ENCODE assay signal across 8 mouse cellular contexts in the genomic region with DNA sequence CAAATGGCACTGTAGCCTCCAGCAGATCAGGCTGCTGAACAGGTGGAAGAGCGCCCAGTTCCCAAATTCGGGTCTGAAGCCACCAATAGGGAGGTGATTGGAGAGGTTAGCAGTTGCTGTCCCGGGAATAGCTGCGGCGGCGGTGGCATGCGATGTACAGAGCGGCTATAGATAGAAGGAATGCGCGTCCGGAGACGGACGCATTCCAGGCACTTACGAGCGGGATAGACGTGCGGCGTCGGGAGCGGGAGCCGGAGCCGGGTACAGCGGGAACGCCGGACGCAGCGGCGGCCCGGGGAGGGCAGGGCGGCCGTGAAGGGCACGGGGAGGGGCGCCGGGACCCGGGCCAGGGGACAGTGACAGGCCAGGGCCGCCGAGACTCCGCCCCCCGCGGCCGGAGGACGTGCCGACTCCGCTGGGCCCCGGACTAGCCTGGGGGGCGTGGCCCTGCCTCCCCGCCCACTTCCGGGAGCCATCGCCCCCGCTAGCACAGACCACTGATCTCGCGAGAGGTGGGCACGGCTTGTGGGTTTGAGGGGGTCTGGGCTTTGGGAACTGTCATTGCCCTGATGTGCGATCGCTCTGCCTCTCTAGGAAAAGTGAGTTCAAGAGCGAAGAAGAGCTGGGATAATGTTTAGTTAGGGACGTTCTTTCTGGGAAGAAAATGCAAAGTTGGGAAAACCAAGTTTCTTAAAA. TPM values are rescaled to one million over a fixed set of nuclear protein-coding genes. Genes with fewer than 3 reads are reported as not detected.
A peak's percentile ranks its signal among the peaks of the same experiment; 100 is the strongest.
DNase-seq lines count a peak whose midpoint lies in the region; ATAC-seq lines count a peak whose summit lies in the region.

A gene (minus strand): TSS at position 356 of the 696 bp plus-strand sequence.

- peak; percentile 87 for DNase-seq in CD4-positive helper T cell, adult 2 months (ENCODE audit: low read depth, low spot score)
- peak; percentile 82 for DNase-seq in brain, embryonic 18.5 days (ENCODE audit: low read depth, low spot score)
- DNase-seq in kidney, postnatal 10 days: peak; percentile 98
- DNase-seq in natural killer cell, adult 2 months (ENCODE audit: low spot score in 2 of 2): peak; percentile 91 to 92

- H3K27me3 ChIP-seq in heart, embryonic 13.5 days (replicated peaks): no peaks in the 10 kb centered on the region
- no peaks in the 10 kb centered on the region for H3K27me3 ChIP-seq in liver, embryonic 12.5 days (replicated peaks)
- H3K27me3 ChIP-seq in stomach, embryonic 15.5 days (replicated peaks): no peaks in the 10 kb centered on the region

- H3K27ac ChIP-seq in heart, embryonic 13.5 days (replicated peaks): peak within 1 kb of the TSS; percentile 98
- peak within 1 kb of the TSS; percentile 79 for H3K27ac ChIP-seq in liver, embryonic 12.5 days
- H3K27ac ChIP-seq in stomach, embryonic 15.5 days: peak within 1 kb of the TSS; percentile 92

- no peaks in the 10 kb centered on the region for H3K9me3 ChIP-seq in heart, embryonic 13.5 days
- no peaks in the 10 kb centered on the region for H3K9me3 ChIP-seq in liver, embryonic 12.5 days (replicated peaks)
- no peaks in the 10 kb centered on the region for H3K9me3 ChIP-seq in stomach, embryonic 15.5 days

- peak; percentile 95 for ATAC-seq in erythroid progenitor cell, adult 5-6 weeks (replicated peaks; ENCODE audit: low FRiP score, poor library complexity, severe bottlenecking)
- ATAC-seq in heart, embryonic 13.5 days (ENCODE audit: extremely low read depth, insufficient number of reproducible peaks, low FRiP score, low TSS enrichment): peak; percentile 100
- ATAC-seq in liver, embryonic 12.5 days: peak; percentile 99
- ATAC-seq in stomach, embryonic 15.5 days (ENCODE audit: insufficient read depth, low FRiP score, low read depth): peak; percentile 97

- H3K4me3 ChIP-seq in heart, embryonic 13.5 days: peak within 1 kb of the TSS; percentile 71
- H3K4me3 ChIP-seq in liver, embryonic 12.5 days: peak within 1 kb of the TSS; percentile 78
- H3K4me3 ChIP-seq in stomach, embryonic 15.5 days (replicated peaks): peak within 1 kb of the TSS; percentile 63

- peaks cover 32% of the 10 kb centered on the region for H3K4me1 ChIP-seq in heart, embryonic 13.5 days
- peaks cover 27% of the 10 kb centered on the region for H3K4me1 ChIP-seq in liver, embryonic 12.5 days
- H3K4me1 ChIP-seq in stomach, embryonic 15.5 days: 0 out of 2 replicates have a peak, but pooled peaks cover 3% of the 10 kb centered on the region

- H3K36me3 ChIP-seq in heart, embryonic 13.5 days: peaks cover 18% of the 10 kb centered on the region
- H3K36me3 ChIP-seq in liver, embryonic 12.5 days: no peaks in the 10 kb centered on the region
- H3K36me3 ChIP-seq in stomach, embryonic 15.5 days: no peaks in the 10 kb centered on the region

- H3K4me2 ChIP-seq in heart, embryonic 13.5 days: peak within 1 kb of the TSS; percentile 85
- peak within 1 kb of the TSS; percentile 92 for H3K4me2 ChIP-seq in liver, embryonic 12.5 days
- H3K4me2 ChIP-seq in stomach, embryonic 15.5 days: peak within 1 kb of the TSS; percentile 72

- H3K9ac ChIP-seq in heart, embryonic 13.5 days: peak within 1 kb of the TSS; percentile 89
- H3K9ac ChIP-seq in liver, embryonic 12.5 days: peak within 1 kb of the TSS; percentile 84
- peak within 1 kb of the TSS; percentile 53 for H3K9ac ChIP-seq in stomach, embryonic 15.5 days

- WGBS in heart, embryonic 13.5 days: under 1% methylated on average over 54 of the region's 57 CpGs
- WGBS in liver, embryonic 12.5 days (ENCODE audit: insufficient replicate concordance): under 1% methylated on average over 56 of the region's 57 CpGs
- WGBS in stomach, embryonic 15.5 days: under 1% methylated on average over 53 of the region's 57 CpGs

RNA-seq across cellular contexts. Expression of the gene that starts here (rescaled TPM):
- total RNA-seq in erythroid progenitor cell, adult 5-6 weeks (2015; ENCODE audit: low replicate concordance): 3.4 and 9.7 TPM in 2 replicates
- 1.0 and 2.9 TPM in 2 replicates for total RNA-seq in erythroid progenitor cell, adult 5-6 weeks (2017; ENCODE audit: low replicate concordance)
- 43.3 and 44.3 TPM in 2 replicates for polyA plus RNA-seq in heart, embryonic 13.5 days (2015; fragmentation: Nextera tagmentation; extraction: Ambion mirVana)
- 7.1 and 7.4 TPM in 2 replicates for polyA plus RNA-seq in liver, embryonic 12.5 days (2016; fragmentation: Nextera tagmentation; extraction: Ambion mirVana)
- 13.8 and 14.0 TPM in 2 replicates for polyA plus RNA-seq in stomach, embryonic 15.5 days (2015; fragmentation: Nextera tagmentation; extraction: Ambion mirVana)

Comparison
In these comparisons a context has a peak if more than half of its experiments do, and no peak if none do; other contexts are left out.
1. Peak in every context shown above with its lines: DNase-seq, ATAC-seq, H3K4me3 ChIP-seq and H3K27ac ChIP-seq.